Mouse (Mus musculus): ENCODE data around the gene Kcnc1. TPM values are rescaled to one million over a fixed set of nuclear protein-coding genes. Genes with fewer than 3 reads are reported as not detected.

Kcnc1 gene
- polyA plus RNA-seq, 1 experiment from 2014 or later, result 0.92 TPM

- Histone ChIP-seq H3K9me3 (ENCODE audit: control insufficient read depth, low read length) (no peaks in the 10 kb centered on the region), H3K4me1 (replicated peaks; ENCODE audit: control insufficient read depth, insufficient read depth, low read length) (no peaks in the 10 kb centered on the region; the same call in 1 of the 2 replicates), H3K4me3 (ENCODE audit: low read depth, low read length) (no peak overlapping the region), H3K9ac (ENCODE audit: low read length) (no peak overlapping the region), H3K27ac (ENCODE audit: low read depth, low read length) (no peak overlapping the region), H3K36me3 (ENCODE audit: control insufficient read depth, insufficient read depth, low read length) (no peaks in the 10 kb centered on the region), H3K4me2 (ENCODE audit: low read depth, low read length, severe bottlenecking) (no peak overlapping the region), H3K27me3 (ENCODE audit: control insufficient read depth, insufficient read depth, low read length) (peaks cover 3% of the 10 kb centered on the region; the same call in 1 of the 2 replicates)
- 81% methylated on average over 10 of the region's 10 CpGs for WGBS
- no peak for ATAC-seq (replicated peaks; ENCODE audit: low FRiP score)
- DNase-seq (ENCODE audit: low spot score), result no peak
Measured at GRCm38 (mm10) chr7:46389456-46390085, 6.7 kb upstream of the Kcnc1 start.

- Histone ChIP-seq H3K9ac (ENCODE audit: low read length) (no peak overlapping the region), H3K27ac (ENCODE audit: low read depth, low read length) (no peak overlapping the region), H3K4me1 (replicated peaks; ENCODE audit: control insufficient read depth, insufficient read depth, low read length) (no peaks in the 10 kb centered on the region; the same call in 1 of the 2 replicates), H3K36me3 (ENCODE audit: control insufficient read depth, insufficient read depth, low read length) (no peaks in the 10 kb centered on the region), H3K27me3 (ENCODE audit: control insufficient read depth, insufficient read depth, low read length) (peaks cover 9% of the 10 kb centered on the region), H3K9me3 (ENCODE audit: control insufficient read depth, low read length) (no peaks in the 10 kb centered on the region), H3K4me3 (ENCODE audit: low read depth, low read length) (no peak overlapping the region), H3K4me2 (ENCODE audit: low read depth, low read length, severe bottlenecking) (no peak overlapping the region)
- ATAC-seq (replicated peaks; ENCODE audit: low FRiP score) (no peak), DNase-seq (ENCODE audit: low spot score) (no peak)
- 71% methylated on average over 4 of the region's 4 CpGs for WGBS
Measured at GRCm38 (mm10) chr7:46390226-46390625, 6.1 kb upstream of the Kcnc1 start.

GRCm38 (mm10) chr7:46391701-46392100, 4.6 kb upstream of the Kcnc1 start:
- no peak overlapping the region for H3K4me2 ChIP-seq (ENCODE audit: low read depth, low read length, severe bottlenecking)
- peaks cover 3% of the 10 kb centered on the region for H3K4me1 ChIP-seq (replicated peaks; ENCODE audit: control insufficient read depth, insufficient read depth, low read length)
- no peak overlapping the region for H3K27ac ChIP-seq (ENCODE audit: low read depth, low read length)
- peaks cover 23% of the 10 kb centered on the region for H3K27me3 ChIP-seq (ENCODE audit: control insufficient read depth, insufficient read depth, low read length)
- H3K9me3 ChIP-seq (ENCODE audit: control insufficient read depth, low read length), result no peaks in the 10 kb centered on the region
- H3K4me3 ChIP-seq (ENCODE audit: low read depth, low read length), result no peak overlapping the region
- H3K36me3 ChIP-seq (ENCODE audit: control insufficient read depth, insufficient read depth, low read length), result no peaks in the 10 kb centered on the region
- DNase-seq (ENCODE audit: low spot score), result no peak
- 73% methylated on average over 5 of the region's 5 CpGs for WGBS
- no peak overlapping the region for H3K9ac ChIP-seq (ENCODE audit: low read length)
- ATAC-seq (replicated peaks; ENCODE audit: low FRiP score), result no peak

GRCm38 (mm10) chr7:46393116-46393515, 3.2 kb upstream of the Kcnc1 start:
- Histone ChIP-seq H3K4me1 (replicated peaks; ENCODE audit: control insufficient read depth, insufficient read depth, low read length) (peaks cover 10% of the 10 kb centered on the region), H3K9ac (ENCODE audit: low read length) (no peak overlapping the region), H3K4me2 (ENCODE audit: low read depth, low read length, severe bottlenecking) (no peak overlapping the region), H3K27me3 (ENCODE audit: control insufficient read depth, insufficient read depth, low read length) (peaks cover 37% of the 10 kb centered on the region), H3K4me3 (ENCODE audit: low read depth, low read length) (no peak overlapping the region), H3K27ac (ENCODE audit: low read depth, low read length) (no peak overlapping the region), H3K9me3 (ENCODE audit: control insufficient read depth, low read length) (no peaks in the 10 kb centered on the region), H3K36me3 (ENCODE audit: control insufficient read depth, insufficient read depth, low read length) (no peaks in the 10 kb centered on the region)
- peak; percentile 89 for DNase-seq (ENCODE audit: low spot score)
- ATAC-seq (replicated peaks; ENCODE audit: low FRiP score), result 0 out of 2 replicates have a peak, but pooled peaks have one; percentile 29
- WGBS, result 2% methylated on average over 2 of the region's 2 CpGs

GRCm38 (mm10) chr7:46393718-46394511, 2.4 kb upstream of the Kcnc1 start:
- H3K4me1 ChIP-seq (replicated peaks; ENCODE audit: control insufficient read depth, insufficient read depth, low read length), result peaks cover 10% of the 10 kb centered on the region
- H3K27ac ChIP-seq (ENCODE audit: low read depth, low read length), result no peak overlapping the region
- H3K4me3 ChIP-seq (ENCODE audit: low read depth, low read length), result no peak overlapping the region
- WGBS, result 51% methylated on average over 12 of the region's 12 CpGs
- peaks cover 45% of the 10 kb centered on the region for H3K27me3 ChIP-seq (ENCODE audit: control insufficient read depth, insufficient read depth, low read length)
- ATAC-seq (replicated peaks; ENCODE audit: low FRiP score) (no peak), DNase-seq (ENCODE audit: low spot score) (no peak)
- no peak overlapping the region for H3K4me2 ChIP-seq (ENCODE audit: low read depth, low read length, severe bottlenecking)
- no peaks in the 10 kb centered on the region for H3K9me3 ChIP-seq (ENCODE audit: control insufficient read depth, low read length)
- H3K36me3 ChIP-seq (ENCODE audit: control insufficient read depth, insufficient read depth, low read length), result no peaks in the 10 kb centered on the region
- H3K9ac ChIP-seq (ENCODE audit: low read length), result no peak overlapping the region

GRCm38 (mm10) chr7:46394933-46395332, 1.4 kb upstream of the Kcnc1 start:
- no peaks in the 10 kb centered on the region for H3K9me3 ChIP-seq (ENCODE audit: control insufficient read depth, low read length)
- DNase-seq (ENCODE audit: low spot score) (no peak), ATAC-seq (replicated peaks; ENCODE audit: low FRiP score) (no peak)
- H3K27me3 ChIP-seq (ENCODE audit: control insufficient read depth, insufficient read depth, low read length), result peaks cover 54% of the 10 kb centered on the region
- WGBS, result 74% methylated on average over 4 of the region's 4 CpGs
- peaks cover 10% of the 10 kb centered on the region for H3K4me1 ChIP-seq (replicated peaks; ENCODE audit: control insufficient read depth, insufficient read depth, low read length)
- no peaks in the 10 kb centered on the region for H3K36me3 ChIP-seq (ENCODE audit: control insufficient read depth, insufficient read depth, low read length)
- H3K4me3 ChIP-seq (ENCODE audit: low read depth, low read length), result no peak overlapping the region
- H3K27ac ChIP-seq (ENCODE audit: low read depth, low read length), result no peak overlapping the region
- H3K4me2 ChIP-seq (ENCODE audit: low read depth, low read length, severe bottlenecking), result no peak overlapping the region
- no peak overlapping the region for H3K9ac ChIP-seq (ENCODE audit: low read length)

GRCm38 (mm10) chr7:46395571-46395970, 726 bp upstream of the Kcnc1 start:
- H3K27ac ChIP-seq (ENCODE audit: low read depth, low read length), result no peak overlapping the region
- ATAC-seq (replicated peaks; ENCODE audit: low FRiP score) (no peak), DNase-seq (ENCODE audit: low spot score) (no peak)
- H3K27me3 ChIP-seq (ENCODE audit: control insufficient read depth, insufficient read depth, low read length), result peaks cover 55% of the 10 kb centered on the region
- no peaks in the 10 kb centered on the region for H3K36me3 ChIP-seq (ENCODE audit: control insufficient read depth, insufficient read depth, low read length)
- H3K4me3 ChIP-seq (ENCODE audit: low read depth, low read length), result no peak overlapping the region; the same call in 1 of the 2 replicates
- H3K4me2 ChIP-seq (ENCODE audit: low read depth, low read length, severe bottlenecking), result peak overlapping the region; percentile 88; the same call in 1 of the 2 replicates
- H3K4me1 ChIP-seq (replicated peaks; ENCODE audit: control insufficient read depth, insufficient read depth, low read length), result peaks cover 10% of the 10 kb centered on the region
- 43% methylated on average over 6 of the region's 6 CpGs for WGBS
- no peak overlapping the region for H3K9ac ChIP-seq (ENCODE audit: low read length)
- H3K9me3 ChIP-seq (ENCODE audit: control insufficient read depth, low read length), result no peaks in the 10 kb centered on the region

- Histone ChIP-seq H3K4me3 (ENCODE audit: low read depth, low read length) (peak overlapping the region; percentile 52), H3K4me1 (replicated peaks; ENCODE audit: control insufficient read depth, insufficient read depth, low read length) (peaks cover 10% of the 10 kb centered on the region), H3K27me3 (ENCODE audit: control insufficient read depth, insufficient read depth, low read length) (peaks cover 55% of the 10 kb centered on the region), H3K27ac (ENCODE audit: low read depth, low read length) (no peak overlapping the region), H3K9me3 (ENCODE audit: control insufficient read depth, low read length) (no peaks in the 10 kb centered on the region), H3K4me2 (ENCODE audit: low read depth, low read length, severe bottlenecking) (peak overlapping the region; percentile 88), H3K9ac (ENCODE audit: low read length) (peak overlapping the region; percentile 40), H3K36me3 (ENCODE audit: control insufficient read depth, insufficient read depth, low read length) (no peaks in the 10 kb centered on the region)
- 1% methylated on average over 60 of the region's 64 CpGs for WGBS
- ATAC-seq (replicated peaks; ENCODE audit: low FRiP score) (no peak; the same call in 1 of the 2 replicates), DNase-seq (ENCODE audit: low spot score) (peak; percentile 72)
Measured at GRCm38 (mm10) chr7:46396928-46397731, 833 bp downstream of the Kcnc1 start.

All from forebrain, embryonic 11.5 days (tissue).